1 mouse cellular context compared by ENCODE assay signal in the genomic region with DNA sequence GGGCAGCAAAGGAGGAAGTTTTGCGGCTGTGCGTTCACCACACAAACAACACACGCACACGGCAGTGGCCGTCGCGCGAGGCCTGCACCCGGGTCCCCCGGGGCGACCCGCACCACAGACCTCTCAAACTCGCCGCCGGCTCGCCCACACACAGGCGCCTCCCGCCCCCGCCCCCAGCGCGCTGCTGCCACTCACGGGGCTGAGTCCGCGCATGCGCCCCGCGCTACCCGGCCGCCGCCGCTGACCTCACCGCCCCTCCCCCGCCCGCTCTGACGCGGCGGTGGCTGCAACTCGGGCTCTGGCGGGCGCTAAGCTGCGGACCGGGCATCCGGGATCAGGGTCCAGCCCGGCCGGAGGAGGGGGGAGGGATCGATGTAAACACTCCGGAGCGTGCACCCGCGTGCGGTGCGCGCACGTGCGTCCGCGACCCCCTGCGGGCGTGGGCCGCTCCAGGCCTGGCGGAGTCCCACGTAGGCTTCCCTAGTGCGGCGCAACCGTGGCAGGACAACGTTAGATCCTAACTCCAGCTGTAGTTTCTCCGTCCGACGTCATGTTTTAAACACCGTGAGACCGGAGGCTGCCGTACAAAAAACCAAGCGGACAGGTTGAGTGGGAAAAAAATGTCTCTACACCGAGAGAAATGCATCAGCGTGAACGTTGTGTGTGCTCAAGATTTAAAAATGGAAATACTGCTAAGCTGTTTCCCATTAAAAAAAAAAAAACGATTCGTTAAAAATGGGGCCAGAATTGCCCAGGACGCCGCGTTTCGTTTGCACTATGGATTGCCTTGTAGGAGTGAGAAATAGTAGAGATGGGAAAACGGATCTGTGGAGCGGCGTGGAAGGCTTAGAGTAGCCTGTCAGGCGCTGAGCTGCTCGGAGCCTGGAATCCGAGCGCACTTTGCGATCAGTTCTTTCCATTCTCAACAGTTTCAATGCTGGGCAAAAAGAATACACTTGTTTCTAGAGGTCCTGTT.
A peak's percentile ranks its signal among the peaks of the same experiment; 100 is the strongest.
TF ChIP-seq lines count a peak whose summit lies in the region.

No protein-coding gene starts in this region.

TF ChIP-seq in myocyte, 11 proteins besides CTCF, POLR2A, EP300 and RAD21 (continued from another document):
- peak in 2 of 3 experiments; percentile 19 to 61 for TF ChIP-seq MYOG (IDR thresholded peaks at IDR 0.05; ENCODE audit: control insufficient read depth in 1 of 3, insufficient read depth in 1 of 3, insufficient read length in 2 of 3, low read depth in 2 of 3)
